Comparison of ENCODE assay signal across 9 mouse cellular contexts in the genomic region with DNA sequence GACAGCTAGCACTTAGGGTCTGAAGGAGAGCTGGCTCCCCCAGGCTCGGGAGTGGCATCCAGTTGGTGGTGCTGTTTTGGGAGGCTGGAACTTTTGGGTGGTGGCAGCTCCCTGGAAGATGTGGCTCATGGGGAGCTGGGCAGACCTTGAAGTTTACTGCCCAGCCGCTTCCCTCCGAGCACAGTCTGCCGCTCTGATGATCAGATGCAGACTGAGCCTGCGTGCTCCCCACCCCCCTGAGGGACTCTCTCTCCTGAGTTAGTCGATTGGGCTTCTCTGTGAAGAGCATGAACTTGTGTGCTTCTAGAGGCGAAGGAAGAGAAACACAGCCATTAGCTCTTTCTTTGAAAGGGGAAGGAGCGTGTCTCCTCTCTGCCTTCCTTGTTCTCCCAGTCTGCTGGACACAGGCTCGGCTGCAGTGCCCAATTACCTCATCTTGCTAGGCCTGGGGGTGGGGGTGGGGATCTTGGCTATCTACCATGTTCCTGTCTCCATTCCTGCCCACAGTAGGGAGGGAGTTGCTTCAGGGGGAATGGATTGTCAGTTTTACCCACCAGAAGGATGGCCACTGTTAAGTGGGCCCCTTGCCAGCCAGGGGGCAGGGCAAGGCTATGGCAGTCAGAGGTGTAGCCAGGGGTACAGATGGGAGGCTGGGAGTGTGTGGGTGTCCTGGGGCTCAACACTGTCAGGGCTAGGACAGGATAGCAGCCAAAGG. TPM values are rescaled to one million over a fixed set of nuclear protein-coding genes. Genes with fewer than 3 reads are reported as not detected.
DNase-seq lines count a peak whose midpoint lies in the region; ATAC-seq lines count a peak whose summit lies in the region.
"Had no signal": no experiment of that assay in that cellular context is flagged by ENCODE, and none has a peak within 500 bp of the region (broad histone marks: within the 10 kb centered on the region; RNA-seq: fewer than 3 reads in every experiment).

No protein-coding gene starts in this region.

- peak; percentile 78 for ATAC-seq in forebrain, embryonic 14.5 days

- peaks cover 13% of the 10 kb centered on the region; the same call in 1 of the 2 replicates for H3K4me1 ChIP-seq in forebrain, embryonic 14.5 days (ENCODE audit: control insufficient read depth, insufficient read depth, low read length)
- peaks cover 23% of the 10 kb centered on the region for H3K4me1 ChIP-seq in limb, embryonic 10.5 days

- H3K4me3 ChIP-seq in forebrain, embryonic 14.5 days (ENCODE audit: low read depth, low read length): no peak overlapping the region
- H3K4me3 ChIP-seq in limb, embryonic 10.5 days: no peak overlapping the region

- H3K36me3 ChIP-seq in forebrain, embryonic 14.5 days (ENCODE audit: control insufficient read depth, insufficient read depth, low read length): no peaks in the 10 kb centered on the region; the same call in 1 of the 2 replicates
- H3K36me3 ChIP-seq in limb, embryonic 10.5 days: no peaks in the 10 kb centered on the region

- H3K27me3 ChIP-seq in forebrain, embryonic 14.5 days (replicated peaks; ENCODE audit: control insufficient read depth, insufficient read depth, low read length): no peaks in the 10 kb centered on the region
- H3K27me3 ChIP-seq in limb, embryonic 10.5 days (ENCODE audit: low read depth, poor library complexity, severe bottlenecking): no peaks in the 10 kb centered on the region
- H3K27me3 ChIP-seq: CH12.LX had no signal

- H3K27ac ChIP-seq in forebrain, embryonic 14.5 days (ENCODE audit: low read depth, low read length): peak overlapping the region; percentile 66
- peak overlapping the region; percentile 27 for H3K27ac ChIP-seq in limb, embryonic 10.5 days

- whole genome bisulfite sequencing in forebrain, embryonic 14.5 days: 46% methylated on average over 9 of the region's 9 CpGs
- 50% methylated on average over 9 of the region's 9 CpGs for WGBS in limb, embryonic 10.5 days

- peak; percentile 31 for DNase-seq in gastrocnemius, postnatal 10 days
- DNase-seq in gastrocnemius, postnatal 25 days: no peak
- peak; percentile 49 for DNase-seq in adipocyte (ENCODE audit: low spot score)
- peak; percentile 62 for DNase-seq in forebrain, embryonic 14.5 days (ENCODE audit: low spot score)
- no peak for DNase-seq in limb, embryonic 10.5 days (ENCODE audit: low spot score)
- DNase-seq in thymus, postnatal 36 days: no peak
- no peak for DNase-seq in spleen, postnatal 14 days (ENCODE audit: low spot score in 2 of 2)
- no peak for DNase-seq in right cerebral cortex, postnatal 36 days (ENCODE audit: low spot score in 2 of 2)

- H3K4me2 ChIP-seq in forebrain, embryonic 14.5 days (ENCODE audit: low read length): no peak overlapping the region

- no peak overlapping the region for H3K9ac ChIP-seq in forebrain, embryonic 14.5 days (ENCODE audit: low read length)

- H3K9me3 ChIP-seq in forebrain, embryonic 14.5 days (replicated peaks; ENCODE audit: control insufficient read depth, low read length): no peaks in the 10 kb centered on the region
- H3K9me3 ChIP-seq in limb, embryonic 10.5 days (replicated peaks): no peaks in the 10 kb centered on the region

RNA-seq across cellular contexts. Expression of a gene that starts 26.8 kb away (rescaled TPM):
- 10 to 100 TPM; 16.5 to 18.6 TPM for total RNA-seq in gastrocnemius, postnatal 10 days (2021)
- 10 to 100 TPM; 12.4 to 12.9 TPM for total RNA-seq in gastrocnemius, postnatal 25 days (2021)
- polyA plus RNA-seq in forebrain, embryonic 14.5 days (2014; fragmentation: Nextera tagmentation; extraction: Ambion mirVana): 32.8 and 35.4 TPM in 2 replicates
- 18.4 and 20.2 TPM in 2 replicates for polyA plus RNA-seq in limb, embryonic 10.5 days (2016; fragmentation: Nextera tagmentation; extraction: Ambion mirVana)

Comparison
In these comparisons a context has a peak if more than half of its experiments do, and no peak if none do; other contexts are left out.
1. DNase-seq: peak in gastrocnemius, postnatal 10 days (single experiment), adipocyte (single experiment) and forebrain, embryonic 14.5 days (single experiment); none in gastrocnemius, postnatal 25 days (single experiment), limb, embryonic 10.5 days (single experiment), thymus, postnatal 36 days (0 of 2), spleen, postnatal 14 days (0 of 2) and right cerebral cortex, postnatal 36 days (0 of 2).